Mouse (Mus musculus): ENCODE measurements around the gene Sh2d4b. TPM values are rescaled to one million over a fixed set of nuclear protein-coding genes. Genes with fewer than 3 reads are reported as not detected.

Sh2d4b gene
- total RNA-seq (2021), result 1 to 10 TPM; 1.9 to 2.0 TPM
- long read RNA-seq, experiment 1, partial matches to known transcripts, result 0 of 1 reads
- long read RNA-seq, experiment 1, other reads (novel, unspliced or antisense), result 0 of 1 reads
- long read RNA-seq, experiment 2, result 0 reads

GRCm38 (mm10) chr14:40893196-40893595, at the start of gene Sh2d4b:
TSS of gene Sh2d4b (minus strand) at chr14:40893266.
- no peak for DNase-seq (ENCODE audit: low spot score in 2 of 2)

DNA sequence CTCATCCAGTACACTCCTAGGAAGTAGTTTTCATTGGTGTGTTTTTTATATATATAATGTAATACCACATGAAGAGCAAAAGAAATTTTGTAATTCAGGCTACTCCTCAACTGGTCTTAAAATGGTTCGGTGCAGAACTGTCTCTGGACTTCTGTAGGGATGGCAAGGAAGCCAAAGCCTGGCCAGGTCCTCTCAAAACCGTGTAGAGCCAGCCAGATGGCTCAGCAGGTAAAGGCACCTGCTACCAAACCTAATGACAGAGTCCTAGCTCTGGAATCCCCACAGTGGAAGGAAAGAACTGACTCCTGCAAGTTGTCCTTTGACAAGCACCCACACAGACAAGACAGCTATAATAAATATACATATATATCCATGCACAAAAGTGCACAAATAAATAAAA, 49.4 kb upstream of the Sh2d4b start:
- DNase-seq (ENCODE audit: low spot score in 2 of 2), result no peak

GRCm38 (mm10) chr14:40938380-40938987, 45.4 kb upstream of the Sh2d4b start:
- DNase-seq (ENCODE audit: low spot score in 2 of 2), result no peak

DNA sequence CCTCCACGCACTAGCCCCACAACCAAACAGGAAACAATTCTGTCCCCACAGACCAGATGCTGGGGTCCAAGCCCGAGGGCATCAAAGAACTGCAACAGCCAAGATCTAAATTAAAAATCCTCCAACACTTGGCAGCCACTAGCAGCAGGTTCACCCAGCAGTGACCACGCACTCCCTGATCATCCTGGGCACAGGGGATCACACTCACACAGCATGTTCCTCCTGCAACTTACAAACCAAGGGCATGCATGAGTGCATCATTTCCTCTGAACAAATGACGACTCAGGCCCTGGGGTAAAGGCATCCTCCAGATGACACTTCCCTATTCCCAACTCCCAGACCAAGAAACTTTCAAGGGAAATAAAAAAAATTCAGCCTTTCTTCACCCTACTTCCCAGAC, 44.0 kb upstream of the Sh2d4b start:
- DNase-seq (ENCODE audit: low spot score in 2 of 2), result no peak

DNA sequence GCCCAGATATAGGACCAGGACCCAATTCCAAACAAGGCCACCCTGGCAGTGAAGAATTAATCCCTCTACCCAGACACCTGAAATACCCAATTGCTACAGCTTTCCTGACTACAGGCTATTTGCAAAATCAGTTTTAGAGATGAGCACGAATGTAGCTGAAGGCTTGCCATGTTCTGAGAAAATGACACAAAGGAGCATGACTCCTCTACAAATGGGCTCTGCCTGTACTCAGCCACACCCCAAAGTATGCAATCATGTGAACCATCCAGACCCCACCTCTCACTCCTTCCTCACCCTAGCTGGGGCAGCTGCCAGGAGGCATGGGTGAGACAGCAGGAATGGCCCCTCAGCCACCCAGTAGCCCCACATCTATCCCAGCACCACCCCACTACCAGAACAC, 42.4 kb upstream of the Sh2d4b start:
- no peak for DNase-seq (ENCODE audit: low spot score in 2 of 2)

DNA sequence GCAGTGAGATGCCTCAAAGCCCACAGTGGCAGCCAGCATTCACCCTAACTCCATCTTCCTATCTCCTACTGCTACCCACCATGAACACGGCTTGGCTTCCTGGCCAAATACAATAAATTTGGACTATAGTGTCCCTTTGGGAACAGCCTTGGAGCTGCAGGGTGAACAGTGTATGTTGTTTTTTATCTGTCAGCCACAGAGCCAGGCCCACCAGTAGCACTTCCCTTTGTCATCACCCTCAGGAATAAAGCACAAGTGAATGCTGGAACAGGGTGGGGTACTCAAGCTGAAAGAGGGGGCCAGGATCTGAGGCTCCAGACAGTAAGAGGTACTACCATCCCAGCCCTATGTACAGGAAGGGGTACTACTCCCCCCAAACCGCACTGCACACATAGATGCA, 42.0 kb upstream of the Sh2d4b start:
- DNase-seq (ENCODE audit: low spot score in 2 of 2), result no peak

DNA sequence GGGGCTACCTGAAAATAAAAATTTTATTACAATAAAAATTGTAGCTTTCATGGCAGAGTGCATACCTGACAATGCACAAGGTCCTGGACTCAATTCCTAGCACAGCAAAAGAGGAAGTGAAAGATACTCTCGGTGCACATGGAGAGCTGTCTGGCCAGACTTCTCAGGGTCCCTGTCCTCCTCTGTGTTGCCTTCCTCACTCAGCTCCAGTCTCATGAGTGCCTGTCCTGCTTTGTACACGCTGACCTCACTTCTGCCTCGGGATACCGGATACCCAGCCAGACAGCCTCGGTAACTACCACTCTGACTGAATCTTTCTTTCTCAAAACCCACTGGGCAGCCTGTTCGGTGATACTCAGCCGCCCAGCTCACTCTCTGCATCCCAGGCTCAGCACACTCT, 40.3 kb upstream of the Sh2d4b start:
- no peak for DNase-seq (ENCODE audit: low spot score in 2 of 2)

- DNase-seq (ENCODE audit: low spot score in 2 of 2), result no peak
Measured at GRCm38 (mm10) chr14:40932225-40932624, 39.2 kb upstream of the Sh2d4b start.

GRCm38 (mm10) chr14:40931115-40931829, 38.2 kb upstream of the Sh2d4b start:
- DNase-seq (ENCODE audit: low spot score in 2 of 2), result no peak

- no peak for DNase-seq (ENCODE audit: low spot score in 2 of 2)
Measured at GRCm38 (mm10) chr14:40929943-40930342, 36.9 kb upstream of the Sh2d4b start.

GRCm38 (mm10) chr14:40928897-40929296, 35.8 kb upstream of the Sh2d4b start:
- no peak for DNase-seq (ENCODE audit: low spot score in 2 of 2)

- no peak for DNase-seq (ENCODE audit: low spot score in 2 of 2)
Measured at GRCm38 (mm10) chr14:40927041-40927440, 34.0 kb upstream of the Sh2d4b start.

DNA sequence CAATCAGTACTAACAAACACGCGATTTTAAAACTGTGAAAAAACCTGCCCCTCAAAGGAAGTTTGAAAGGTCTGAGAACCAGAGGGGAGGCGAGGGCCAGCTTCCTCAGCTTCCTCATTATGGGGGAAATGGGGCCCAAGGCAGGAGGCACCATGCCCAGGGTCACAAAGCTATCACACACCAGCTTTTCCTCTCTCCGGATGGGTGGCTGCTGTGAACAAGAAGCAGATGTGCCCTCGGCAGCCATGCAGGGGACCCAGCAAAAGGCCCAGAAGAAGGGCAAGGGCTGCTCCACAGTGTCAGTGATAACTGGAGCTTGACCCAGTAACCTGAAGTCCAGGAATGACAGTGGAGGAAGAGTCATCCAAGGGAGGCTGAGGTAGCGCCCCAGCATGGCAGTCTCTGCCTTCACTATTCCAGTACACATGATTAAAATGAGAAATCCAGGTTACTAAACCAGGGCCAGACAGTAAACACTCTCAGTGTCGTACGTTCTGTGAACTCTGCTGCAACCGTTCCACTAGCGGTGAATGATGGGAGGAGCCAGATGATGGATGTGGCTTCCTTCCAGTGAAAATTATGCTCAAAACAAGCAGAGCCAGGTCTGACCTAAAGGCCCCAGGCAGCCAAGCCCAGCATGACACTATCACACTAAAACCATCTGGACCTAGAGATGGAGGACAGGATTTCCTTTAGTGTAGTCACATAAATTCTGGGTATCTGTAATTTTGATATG, 31.5 kb upstream of the Sh2d4b start:
- DNase-seq (ENCODE audit: low spot score in 2 of 2), result no peak

- DNase-seq (ENCODE audit: low spot score in 2 of 2), result no peak
Measured at GRCm38 (mm10) chr14:40921241-40921640, 28.2 kb upstream of the Sh2d4b start.

- DNase-seq (ENCODE audit: low spot score in 2 of 2), result no peak
Measured at GRCm38 (mm10) chr14:40919521-40919920, 26.5 kb upstream of the Sh2d4b start.

- DNase-seq (ENCODE audit: low spot score in 2 of 2), result no peak
Measured at GRCm38 (mm10) chr14:40918477-40918876, 25.4 kb upstream of the Sh2d4b start.

GRCm38 (mm10) chr14:40917632-40918031, 24.6 kb upstream of the Sh2d4b start:
- DNase-seq (ENCODE audit: low spot score in 2 of 2), result peak; percentile 93

DNA sequence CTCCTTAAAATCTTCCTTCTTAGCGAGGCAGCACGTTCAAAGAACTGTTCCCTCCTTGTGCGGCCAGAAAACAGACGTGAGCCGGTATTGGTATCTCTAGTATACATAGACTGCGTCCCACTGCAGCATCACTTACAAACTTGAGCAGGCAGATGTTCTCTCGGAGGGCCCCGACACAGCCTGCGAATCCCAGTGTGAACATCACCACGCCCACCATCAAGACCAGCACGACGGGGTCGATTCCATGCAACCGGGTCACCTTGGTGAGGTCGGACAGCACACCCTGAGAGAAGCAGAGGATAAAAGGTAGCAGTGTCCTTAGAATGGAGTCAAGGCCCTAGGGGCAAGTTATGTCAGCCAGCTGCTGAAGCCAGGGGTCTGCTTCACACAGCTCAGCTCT, 23.6 kb upstream of the Sh2d4b start:
- DNase-seq (ENCODE audit: low spot score in 2 of 2), result no peak

DNA sequence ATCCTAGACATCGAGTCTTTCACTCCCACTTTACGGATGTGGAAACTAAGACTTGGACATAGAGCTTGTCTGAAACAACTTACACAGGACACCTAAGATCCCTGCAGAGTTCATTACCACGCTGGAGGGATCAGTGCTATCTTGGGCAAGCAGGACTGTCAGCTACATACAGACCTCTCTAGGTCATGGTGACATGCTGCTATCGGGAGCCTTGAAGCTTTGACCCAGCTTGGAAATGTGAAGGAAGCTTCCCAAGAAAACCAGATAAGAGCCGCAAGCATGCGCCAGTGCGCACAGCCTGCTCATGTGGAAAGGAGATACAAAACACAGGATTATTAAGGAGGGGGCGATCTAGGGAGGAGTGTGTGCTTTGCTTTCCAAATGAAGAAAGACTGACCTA, 22.8 kb upstream of the Sh2d4b start:
- DNase-seq (ENCODE audit: low spot score in 2 of 2), result no peak

DNA sequence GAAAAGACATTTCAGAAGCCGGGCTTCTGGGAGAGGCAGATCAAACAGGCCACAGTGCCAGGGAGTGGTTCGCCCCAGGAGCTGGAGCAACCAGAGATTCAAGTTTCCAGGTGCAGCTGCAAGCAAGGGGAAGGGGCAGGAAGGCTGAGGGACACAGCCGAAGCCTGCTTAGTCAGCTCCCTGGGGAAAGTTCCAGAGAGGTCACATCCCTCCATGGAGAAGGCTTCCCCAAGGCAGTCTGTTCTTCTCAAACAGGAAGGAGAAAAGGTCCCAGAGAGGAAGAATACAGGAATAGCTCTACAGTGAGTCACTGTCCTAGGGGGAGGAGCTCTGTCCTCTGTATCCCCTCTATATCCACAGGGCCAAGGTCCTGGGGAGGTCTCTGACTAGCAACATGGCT, 21.6 kb upstream of the Sh2d4b start:
- no peak for DNase-seq (ENCODE audit: low spot score in 2 of 2)

DNA sequence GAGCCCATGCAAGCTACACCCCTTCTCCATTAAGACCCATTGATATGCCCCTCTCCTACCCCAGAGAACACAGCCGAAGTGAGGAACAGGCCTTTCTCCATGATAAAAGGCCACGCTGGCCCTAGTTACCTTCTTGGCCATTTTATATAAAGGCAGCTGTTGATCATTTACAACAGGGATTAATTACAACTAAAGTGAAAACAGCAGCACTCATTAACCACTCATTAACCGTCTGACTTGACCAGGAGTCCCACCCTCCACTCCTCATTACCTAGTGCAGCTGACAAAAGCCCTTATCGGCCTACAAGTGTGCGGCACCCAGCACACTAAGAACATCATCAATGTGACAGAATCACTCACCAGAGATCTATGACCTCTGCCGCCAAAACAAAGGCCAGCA, 20.6 kb upstream of the Sh2d4b start:
- DNase-seq (ENCODE audit: low spot score in 2 of 2), result no peak

GRCm38 (mm10) chr14:40911529-40911928, 18.5 kb upstream of the Sh2d4b start:
- DNase-seq (ENCODE audit: low spot score in 2 of 2), result no peak

Data from adrenal gland, adult 18-20 months (tissue).